Comparison of ENCODE assay signal across 25 mouse cellular contexts in the genomic region with DNA sequence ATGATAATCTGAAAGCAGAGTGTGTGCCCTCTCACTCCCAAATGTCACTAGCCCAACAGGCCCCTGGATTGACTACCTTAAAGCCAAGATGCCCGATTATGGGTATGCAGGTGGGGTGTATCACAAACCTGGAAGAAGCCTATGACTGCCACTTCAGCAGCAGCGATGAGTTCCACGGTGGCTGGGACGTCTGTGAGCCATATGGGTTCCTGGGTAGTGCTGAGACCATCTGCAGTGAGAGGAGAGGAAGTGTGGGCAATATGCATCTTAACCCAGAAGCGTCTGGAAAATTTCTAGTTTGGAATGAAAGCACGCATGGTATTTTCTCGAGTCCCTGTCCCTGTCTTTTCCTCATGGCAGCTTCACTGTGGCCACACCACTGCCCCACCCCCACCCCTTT. TPM values are rescaled to one million over a fixed set of nuclear protein-coding genes. Genes with fewer than 3 reads are reported as not detected.
DNase-seq lines count a peak whose midpoint lies in the region; ATAC-seq and TF ChIP-seq lines count a peak whose summit lies in the region.
"Had no signal": no experiment of that assay in that cellular context is flagged by ENCODE, and none has a peak within 500 bp of the region (broad histone marks: within the 10 kb centered on the region; RNA-seq: fewer than 3 reads in every experiment).

No protein-coding gene starts in this region.

- no peak for TF ChIP-seq EP300 in stomach, postnatal 0 days (optimal IDR thresholded peaks at IDR 0.05)

- H3K27me3 ChIP-seq in heart, embryonic 11.5 days (ENCODE audit: control insufficient read depth, insufficient read depth, low read length), result no peaks in the 10 kb centered on the region
- H3K27me3 ChIP-seq in heart, embryonic 12.5 days (replicated peaks), result no peaks in the 10 kb centered on the region
- H3K27me3 ChIP-seq in stomach, embryonic 16.5 days (ENCODE audit: control insufficient read depth, insufficient read depth, low read length), result no peaks in the 10 kb centered on the region
- no peaks in the 10 kb centered on the region for H3K27me3 ChIP-seq in stomach, postnatal 0 days (ENCODE audit: control insufficient read depth, insufficient read depth, low read length)
- H3K27me3 ChIP-seq: embryonic facial prominence, embryonic 15.5 days; heart, embryonic 15.5 days; hindbrain, embryonic 15.5 days; liver, embryonic 12.5 days had no signal

- H3K4me2 ChIP-seq in heart, embryonic 11.5 days, result no peak overlapping the region
- no peak overlapping the region for H3K4me2 ChIP-seq in heart, embryonic 12.5 days
- no peak overlapping the region for H3K4me2 ChIP-seq in stomach, embryonic 16.5 days (ENCODE audit: low read depth, low read length)
- H3K4me2 ChIP-seq in stomach, postnatal 0 days (replicated peaks; ENCODE audit: low read depth), result no peak overlapping the region
- H3K4me2 ChIP-seq: embryonic facial prominence, embryonic 15.5 days; heart, embryonic 15.5 days; hindbrain, embryonic 15.5 days; liver, embryonic 12.5 days had no signal

- H3K27ac ChIP-seq in heart, embryonic 11.5 days (ENCODE audit: low read depth, low read length), result no peak overlapping the region
- no peak overlapping the region for H3K27ac ChIP-seq in heart, embryonic 12.5 days (ENCODE audit: poor library complexity, severe bottlenecking)
- 0 out of 2 replicates have a peak overlapping the region, but pooled peaks have one; percentile 18 for H3K27ac ChIP-seq in stomach, embryonic 16.5 days (ENCODE audit: low read length)
- no peak overlapping the region for H3K27ac ChIP-seq in stomach, postnatal 0 days (replicated peaks)
- H3K27ac ChIP-seq: heart, embryonic 15.5 days; hindbrain, embryonic 15.5 days; left cerebral cortex, adult 2 months; liver, embryonic 12.5 days had no signal

- no peak for TF ChIP-seq CTCF in stomach, postnatal 0 days (IDR thresholded peaks at IDR 0.05; ENCODE audit: low read depth)

- ATAC-seq in heart, embryonic 11.5 days (replicated peaks; ENCODE audit: insufficient number of reproducible peaks, low FRiP score, low TSS enrichment), result no peak
- ATAC-seq in heart, embryonic 12.5 days (ENCODE audit: insufficient number of reproducible peaks, low FRiP score), result no peak
- no peak for ATAC-seq in stomach, embryonic 16.5 days (ENCODE audit: insufficient read depth, low FRiP score)
- ATAC-seq in stomach, postnatal 0 days (ENCODE audit: low FRiP score, low TSS enrichment), result no peak
- ATAC-seq: liver, embryonic 12.5 days; midbrain, embryonic 16.5 days had no signal

- no peaks in the 10 kb centered on the region for H3K9me3 ChIP-seq in heart, embryonic 11.5 days (replicated peaks; ENCODE audit: control insufficient read depth, low read length)
- H3K9me3 ChIP-seq in heart, embryonic 12.5 days (replicated peaks), result no peaks in the 10 kb centered on the region
- no peaks in the 10 kb centered on the region for H3K9me3 ChIP-seq in stomach, embryonic 16.5 days (replicated peaks; ENCODE audit: control insufficient read depth, low read length)
- H3K9me3 ChIP-seq in stomach, postnatal 0 days (ENCODE audit: control insufficient read depth, low read length), result no peaks in the 10 kb centered on the region
- H3K9me3 ChIP-seq: embryonic facial prominence, embryonic 15.5 days; heart, embryonic 15.5 days; hindbrain, embryonic 15.5 days; liver, embryonic 12.5 days had no signal

- 69% methylated on average over 7 of the region's 7 CpGs for WGBS in heart, embryonic 11.5 days (ENCODE audit: insufficient replicate concordance)
- 56% methylated on average over 7 of the region's 7 CpGs for WGBS in heart, embryonic 12.5 days
- WGBS in stomach, embryonic 16.5 days, result 64% methylated on average over 7 of the region's 7 CpGs
- 74% methylated on average over 7 of the region's 7 CpGs for WGBS in stomach, postnatal 0 days

- peaks cover 3% of the 10 kb centered on the region; the same call in 1 of the 2 replicates for H3K4me1 ChIP-seq in heart, embryonic 11.5 days (ENCODE audit: control insufficient read depth, insufficient read depth, low read length)
- H3K4me1 ChIP-seq in heart, embryonic 12.5 days (replicated peaks), result peaks cover 13% of the 10 kb centered on the region
- H3K4me1 ChIP-seq in stomach, embryonic 16.5 days (ENCODE audit: control insufficient read depth, insufficient read depth, low read length), result no peaks in the 10 kb centered on the region; the same call in 1 of the 2 replicates
- 0 out of 2 replicates have a peak, but pooled peaks cover 2% of the 10 kb centered on the region for H3K4me1 ChIP-seq in stomach, postnatal 0 days (replicated peaks; ENCODE audit: control insufficient read depth, insufficient read depth)
- H3K4me1 ChIP-seq: hindbrain, embryonic 15.5 days; liver, embryonic 12.5 days had no signal

- no peak for DNase-seq in stomach, postnatal 0 days (ENCODE audit: low spot score)
- peak; percentile 50 to 59 for DNase-seq in layer of hippocampus, adult 8-10 months (ENCODE audit: low spot score in 2 of 2)
- peak; percentile 41 for DNase-seq in right cerebral cortex, postnatal 25 days
- DNase-seq in urinary bladder, postnatal 36 days (ENCODE audit: low spot score in 2 of 2), result no peak
- DNase-seq: adrenal gland, postnatal 36 days; cerebellum, adult 8-10 months; embryo, embryonic 11 days; heart, postnatal 4 days; kidney, postnatal 36 days; lung, adult 2 months; spleen, adult 18-20 months; thymus, postnatal 14 days had no signal

- 0 out of 2 replicates have a peak overlapping the region, but pooled peaks have one; percentile 7 for H3K9ac ChIP-seq in heart, embryonic 11.5 days (ENCODE audit: low read depth, low read length)
- no peak overlapping the region for H3K9ac ChIP-seq in heart, embryonic 12.5 days
- H3K9ac ChIP-seq in stomach, embryonic 16.5 days (ENCODE audit: low read length), result no peak overlapping the region
- H3K9ac ChIP-seq in stomach, postnatal 0 days (ENCODE audit: low read length), result no peak overlapping the region
- H3K9ac ChIP-seq: embryonic facial prominence, embryonic 15.5 days; heart, embryonic 15.5 days; hindbrain, embryonic 15.5 days; liver, embryonic 12.5 days had no signal

- H3K36me3 ChIP-seq in heart, embryonic 11.5 days (ENCODE audit: control insufficient read depth, insufficient read depth, low read length), result no peaks in the 10 kb centered on the region
- H3K36me3 ChIP-seq in heart, embryonic 12.5 days, result peaks cover 26% of the 10 kb centered on the region
- H3K36me3 ChIP-seq in stomach, embryonic 16.5 days (ENCODE audit: control insufficient read depth, insufficient read depth, low read length), result no peaks in the 10 kb centered on the region
- H3K36me3 ChIP-seq in stomach, postnatal 0 days (ENCODE audit: control insufficient read depth, insufficient read depth, low read length), result no peaks in the 10 kb centered on the region
- H3K36me3 ChIP-seq: embryonic facial prominence, embryonic 15.5 days; heart, embryonic 15.5 days; hindbrain, embryonic 15.5 days had no signal

- no peak overlapping the region for H3K4me3 ChIP-seq in heart, embryonic 11.5 days (ENCODE audit: low read depth, low read length)
- no peak overlapping the region for H3K4me3 ChIP-seq in heart, embryonic 12.5 days
- H3K4me3 ChIP-seq in stomach, embryonic 16.5 days (replicated peaks; ENCODE audit: low read length), result no peak overlapping the region
- H3K4me3 ChIP-seq in stomach, postnatal 0 days (ENCODE audit: low read depth, low read length), result no peak overlapping the region
- H3K4me3 ChIP-seq: embryonic facial prominence, embryonic 15.5 days; heart, embryonic 15.5 days; hindbrain, embryonic 15.5 days; left cerebral cortex, adult 2 months; liver, embryonic 12.5 days had no signal

RNA-seq across cellular contexts. Expression of a gene that starts 0.4 kb away (rescaled TPM):
- polyA plus RNA-seq in heart, embryonic 11.5 days (2014; fragmentation: Nextera tagmentation; extraction: Ambion mirVana), result 1.3 and 1.5 TPM in 2 replicates
- polyA plus RNA-seq in heart, embryonic 12.5 days (2016; fragmentation: Nextera tagmentation; extraction: Ambion mirVana), result 0.98 and 1.0 TPM in 2 replicates
- polyA plus RNA-seq in stomach, embryonic 16.5 days (2015; fragmentation: Nextera tagmentation; extraction: Ambion mirVana), result 41.0 and 44.8 TPM in 2 replicates
- 0.65 and 1.0 TPM in 2 replicates for polyA plus RNA-seq in stomach, postnatal 0 days (2015; fragmentation: Nextera tagmentation; extraction: Ambion mirVana)
- total RNA-seq in layer of hippocampus, adult 8-10 months (2022), result under 1 TPM in 2 of 4 experiments, not detected in 2; 0.54 to 0.79 TPM
- total RNA-seq: gastrocnemius, adult 8-10 months had no signal
- polyA plus RNA-seq: hindbrain, embryonic 15.5 days had no signal

RNA-seq across cellular contexts. Expression of a gene that starts 2.0 kb away (rescaled TPM):
- 0.43 TPM in 1 of 2 replicates, not detected in the other for polyA plus RNA-seq in heart, embryonic 11.5 days (2014; fragmentation: Nextera tagmentation; extraction: Ambion mirVana)
- 0.22 TPM in 1 of 2 replicates, not detected in the other for polyA plus RNA-seq in heart, embryonic 12.5 days (2016; fragmentation: Nextera tagmentation; extraction: Ambion mirVana)
- polyA plus RNA-seq in stomach, embryonic 16.5 days (2015; fragmentation: Nextera tagmentation; extraction: Ambion mirVana), result 0.06 TPM in 1 of 2 replicates, not detected in the other
- polyA plus RNA-seq in stomach, postnatal 0 days (2015; fragmentation: Nextera tagmentation; extraction: Ambion mirVana), result 0.06 and 0.40 TPM in 2 replicates
- total RNA-seq in layer of hippocampus, adult 8-10 months (2022), result 1 to 10 TPM in 2 of 4 experiments, under 1 TPM in 2; 0.52 to 2.0 (median 0.88) TPM
- total RNA-seq: adrenal gland, postnatal 36 days; gastrocnemius, adult 8-10 months; granulocyte monocyte progenitor cell, adult 5-6 weeks; heart, postnatal 4 days had no signal
- polyA plus RNA-seq: embryonic facial prominence, embryonic 15.5 days; limb, embryonic 11.5 days; liver, embryonic 12.5 days had no signal

RNA-seq across cellular contexts. Expression of a gene that starts 20.1 kb away (rescaled TPM):
- 115 and 128 TPM in 2 replicates for polyA plus RNA-seq in heart, embryonic 11.5 days (2014; fragmentation: Nextera tagmentation; extraction: Ambion mirVana)
- polyA plus RNA-seq in heart, embryonic 12.5 days (2016; fragmentation: Nextera tagmentation; extraction: Ambion mirVana), result 93.8 and 99.8 TPM in 2 replicates
- 57.8 and 69.5 TPM in 2 replicates for polyA plus RNA-seq in stomach, embryonic 16.5 days (2015; fragmentation: Nextera tagmentation; extraction: Ambion mirVana)
- 27.3 and 34.9 TPM in 2 replicates for polyA plus RNA-seq in stomach, postnatal 0 days (2015; fragmentation: Nextera tagmentation; extraction: Ambion mirVana)
- total RNA-seq in layer of hippocampus, adult 8-10 months (2022), result 10 to 100 TPM in 3 of 4 experiments, 1 to 10 TPM in 1; 9.9 to 23.4 (median 17.1) TPM

RNA-seq across cellular contexts. Expression of a gene that starts 46.0 kb away (rescaled TPM):
- polyA plus RNA-seq in heart, embryonic 11.5 days (2014; fragmentation: Nextera tagmentation; extraction: Ambion mirVana), result 73.6 and 75.1 TPM in 2 replicates
- 139 TPM in 2 replicates for polyA plus RNA-seq in heart, embryonic 12.5 days (2016; fragmentation: Nextera tagmentation; extraction: Ambion mirVana)
- 224 and 245 TPM in 2 replicates for polyA plus RNA-seq in stomach, embryonic 16.5 days (2015; fragmentation: Nextera tagmentation; extraction: Ambion mirVana)
- 392 and 473 TPM in 2 replicates for polyA plus RNA-seq in stomach, postnatal 0 days (2015; fragmentation: Nextera tagmentation; extraction: Ambion mirVana)
- total RNA-seq in layer of hippocampus, adult 8-10 months (2022), result 10 to 100 TPM; 34.6 to 42.2 (median 40.3) TPM
- total RNA-seq: granulocyte monocyte progenitor cell, adult 5-6 weeks; neutrophil, adult 5-6 weeks had no signal

Comparison
In these comparisons a context has a peak if more than half of its experiments do, and no peak if none do; other contexts are left out.
1. RNA of a gene that starts 0.4 kb away (polyA plus RNA-seq): 41.0 to 44.8 TPM in stomach, embryonic 16.5 days; 1.3 to 1.5 TPM in heart, embryonic 11.5 days, 0.98 to 1.0 TPM in heart, embryonic 12.5 days and 0.65 to 1.0 TPM in stomach, postnatal 0 days; every median in the first group is over 10 times any median in the second.
2. DNase-seq: peak in layer of hippocampus, adult 8-10 months (2 of 2) and right cerebral cortex, postnatal 25 days (single experiment); none in stomach, postnatal 0 days (single experiment) and urinary bladder, postnatal 36 days (0 of 2).